Mouse (Mus musculus) cerebellum, postnatal 36 days (tissue): ENCODE data around the gene Nans.

ENCODE experiments used
- DNase-seq, 2 experiments: peaks; one replicate each; pipeline ENCODE4 v3.0.0; 2021 to 2022; ENCODE audit warnings: mixed read lengths in 2 of 2

The Nans gene

DNA sequence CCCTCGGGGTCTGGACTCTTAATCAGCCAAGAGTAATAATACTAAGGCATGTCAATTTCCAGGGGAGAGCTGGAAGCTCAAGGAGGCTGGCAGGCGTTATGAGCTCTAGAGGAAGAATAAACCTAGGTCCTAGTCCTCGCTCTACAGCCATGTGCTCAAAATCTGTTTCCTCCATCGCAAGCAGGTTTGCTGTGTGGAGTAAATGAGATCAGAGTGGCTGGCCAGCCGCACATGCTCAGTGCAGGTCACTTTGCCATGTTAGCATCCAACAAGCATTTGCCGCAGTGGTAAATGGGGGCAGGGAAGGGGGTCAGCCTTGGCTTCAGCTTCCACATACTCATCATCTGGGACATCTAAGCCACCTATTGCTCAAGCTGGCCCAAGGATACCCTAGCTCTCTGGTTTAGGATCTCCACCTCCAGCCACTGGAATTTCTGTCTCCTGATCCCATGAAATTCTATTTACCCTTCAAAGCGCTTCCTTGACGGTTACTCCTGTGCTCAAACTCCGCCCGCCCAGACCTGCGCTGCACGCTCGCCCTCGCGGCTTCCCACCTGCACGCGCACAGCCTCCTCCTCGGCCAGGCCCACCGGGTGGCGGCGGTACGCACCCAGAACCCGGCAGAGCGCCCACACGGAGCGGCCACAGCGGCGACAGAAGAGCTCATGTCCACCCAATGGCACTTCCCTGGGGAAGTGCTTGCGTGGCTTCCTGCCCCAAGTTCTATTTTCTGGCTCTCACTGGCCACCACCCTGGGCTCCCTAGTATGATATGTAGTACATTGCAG lies 45.1 kb downstream of the Nans start:
- DNase-seq: no peak

DNA sequence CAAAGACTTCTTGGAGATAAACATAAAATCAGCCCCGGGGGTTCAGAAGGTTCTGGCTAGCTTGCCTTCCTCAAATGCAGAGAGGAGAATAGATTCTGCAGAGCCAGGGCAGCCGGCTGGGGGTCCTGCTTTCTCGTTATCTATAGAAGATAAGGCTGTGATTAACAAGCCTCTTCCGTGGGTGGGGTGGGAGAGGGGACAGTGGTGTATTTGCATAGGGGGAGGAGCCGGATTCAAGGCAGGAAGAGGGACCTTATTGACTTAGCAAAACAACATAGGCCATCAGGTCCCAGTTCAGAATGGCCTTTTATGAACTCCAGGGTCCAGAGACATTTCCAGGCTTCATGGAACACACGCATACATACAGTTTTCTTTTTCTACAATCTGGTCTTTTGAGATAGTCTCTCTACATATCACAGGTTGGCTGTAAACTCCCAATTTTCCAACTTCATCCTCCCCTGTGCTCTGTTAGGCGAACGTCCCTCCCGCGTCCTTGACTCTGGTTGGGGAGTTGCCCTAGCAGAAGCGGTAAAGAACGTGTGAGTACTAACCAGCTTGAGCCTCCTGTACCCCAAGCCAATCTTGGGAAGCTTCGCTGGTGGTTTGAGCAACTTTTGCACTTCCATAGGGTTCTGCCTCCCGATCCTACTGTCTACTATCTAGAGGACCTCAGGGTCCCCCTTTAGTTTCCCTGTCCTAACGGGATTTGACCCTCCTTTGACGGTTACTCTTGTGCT lies 46.2 kb downstream of the Nans start:
- DNase-seq: no peak

DNA sequence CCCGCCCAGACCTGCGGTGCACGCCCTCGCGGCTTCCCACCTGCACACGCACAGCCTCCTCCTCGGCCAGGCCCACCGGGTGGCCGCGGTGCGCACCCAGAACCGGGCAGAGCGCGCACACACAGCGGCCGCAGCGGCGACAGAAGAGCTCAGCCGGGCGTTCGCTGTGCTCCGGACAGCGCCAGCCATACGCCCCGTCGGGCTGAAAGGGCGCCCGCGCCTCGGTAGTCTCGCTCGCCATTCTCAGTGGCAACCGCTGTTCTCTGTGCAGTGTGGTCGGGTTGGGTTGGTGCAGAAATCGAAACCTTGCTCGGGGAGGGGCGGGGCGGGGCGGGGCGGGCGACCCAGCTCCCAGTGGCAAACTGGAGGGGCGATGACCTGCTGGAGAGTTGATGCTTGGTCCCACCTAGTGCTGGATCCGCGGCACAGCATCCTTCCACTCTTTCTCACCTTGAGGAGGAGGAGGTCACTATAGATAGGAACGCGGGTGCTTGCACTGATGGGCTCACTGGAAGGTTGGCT lies 46.9 kb downstream of the Nans start, which contains the start of gene Trim14:
Gene Trim14 (minus strand): TSS at position 302 of the 522 bp plus-strand sequence.
- peak in 1 of 2 experiments; percentile 36 for DNase-seq

DNA sequence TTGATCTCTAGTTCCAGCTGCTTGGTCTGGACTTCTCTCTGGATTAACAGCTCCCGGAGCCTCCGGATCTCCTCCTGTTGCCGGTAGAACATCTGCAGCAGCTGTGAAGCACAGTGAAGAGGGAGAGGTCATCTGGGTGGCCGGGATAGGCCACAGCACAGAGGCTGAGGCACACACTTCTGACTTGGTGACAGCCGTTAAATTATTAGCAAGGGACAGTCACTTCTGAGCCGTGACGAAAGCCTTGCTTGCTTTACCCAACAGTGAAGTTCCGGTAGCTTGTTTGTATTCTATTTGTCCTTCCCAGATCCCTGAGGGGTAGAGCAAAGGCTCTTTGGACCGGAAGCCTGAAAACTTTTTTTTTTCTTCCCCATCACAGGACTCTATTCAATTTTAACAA lies 50.1 kb downstream of the Nans start:
- DNase-seq: no peak

DNA sequence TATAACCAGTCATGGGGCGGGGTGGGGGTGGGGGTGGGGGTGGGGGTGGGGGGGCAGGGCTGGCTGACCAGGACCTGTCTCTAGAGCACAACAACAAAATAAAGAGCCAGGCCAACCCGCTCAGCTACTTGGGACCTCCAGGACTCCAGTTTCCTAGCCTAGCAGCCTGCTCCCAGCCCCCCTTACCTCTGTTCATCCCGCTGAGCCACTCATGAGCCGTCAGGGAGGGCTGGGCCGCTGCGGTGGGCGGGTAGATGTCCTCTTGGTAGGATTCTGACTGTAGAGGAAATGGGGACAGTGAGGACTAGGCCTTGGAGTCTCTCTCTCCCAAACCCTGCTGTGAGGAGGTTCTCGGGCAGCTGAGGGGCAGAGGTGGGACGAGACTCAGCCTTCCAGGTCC lies 52.7 kb downstream of the Nans start:
- no peak for DNase-seq

DNA sequence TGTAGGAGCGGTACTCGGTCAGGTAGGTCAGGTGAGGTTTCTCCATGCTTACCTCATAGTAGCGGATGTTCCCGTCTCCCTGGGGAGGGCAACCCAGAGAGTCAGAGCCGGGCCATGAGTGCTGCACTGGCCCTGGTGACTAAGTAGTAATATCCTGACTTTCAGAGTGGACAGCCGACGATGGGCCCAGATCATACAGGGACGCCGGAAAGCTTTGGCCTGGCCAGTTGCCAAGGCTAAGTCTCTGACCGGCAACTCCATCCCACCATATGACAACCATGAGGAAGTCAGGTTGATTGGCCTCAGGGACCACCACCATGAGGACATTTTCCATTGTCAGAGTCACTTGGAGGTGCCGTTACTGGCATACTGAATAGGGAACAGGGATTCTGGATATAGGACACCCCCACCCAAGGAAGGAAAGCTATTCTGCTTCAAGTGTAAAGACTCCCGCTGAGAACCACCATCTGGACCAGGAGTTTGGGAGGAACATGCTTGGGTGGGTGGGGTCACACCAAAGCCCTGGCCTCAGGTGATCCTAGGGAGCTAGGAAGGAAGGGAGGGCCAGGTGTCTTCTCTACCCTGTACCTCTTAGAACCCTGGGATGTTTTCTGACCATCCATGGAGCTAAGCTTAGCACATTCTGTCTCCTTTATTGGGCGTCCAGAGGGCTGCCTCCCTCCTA lies 54.5 kb downstream of the Nans start:
- DNase-seq: peak; percentile 42 to 46

DNA sequence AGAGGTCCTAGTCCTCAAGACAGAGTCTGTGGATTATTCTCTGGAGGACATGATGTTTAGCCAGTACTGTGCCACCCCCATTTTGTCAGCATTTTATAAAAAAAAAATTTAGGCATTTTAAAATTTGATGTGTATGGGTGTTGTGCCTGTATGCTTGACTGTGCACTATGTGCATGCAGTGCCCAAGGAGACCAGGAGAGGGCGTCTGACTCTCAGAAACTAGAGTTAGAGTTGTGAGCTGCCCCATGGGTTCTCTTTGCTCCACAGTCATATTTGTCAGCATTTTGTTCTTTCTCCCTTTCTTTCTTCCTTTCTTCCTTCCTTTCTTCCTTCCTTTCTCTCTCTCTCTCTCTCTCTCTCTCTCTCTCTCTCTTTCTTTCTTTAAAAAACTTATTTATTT lies 55.3 kb downstream of the Nans start:
- DNase-seq: peak; percentile 48 to 57

DNA sequence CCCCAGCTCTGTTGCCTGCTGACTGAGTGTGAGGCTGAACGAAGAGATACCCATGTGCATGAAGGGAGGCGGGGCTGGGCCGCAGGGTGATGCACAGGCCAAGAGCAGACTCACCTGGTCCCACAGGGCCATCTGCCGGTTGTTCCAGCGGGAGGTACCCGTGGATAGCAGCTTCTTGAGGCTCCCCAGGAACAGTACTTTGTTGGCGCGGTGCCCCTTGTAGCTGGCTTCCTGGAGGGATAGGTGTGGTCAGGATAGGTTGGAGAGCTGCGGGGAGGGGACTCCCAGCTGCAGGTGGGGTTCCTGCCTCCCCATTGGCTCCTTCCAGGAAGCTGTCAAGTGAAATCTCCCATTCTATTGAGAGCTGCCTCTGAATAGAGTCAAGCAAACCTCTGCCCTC lies 56.5 kb downstream of the Nans start:
- DNase-seq: peak; percentile 47 to 59

DNA sequence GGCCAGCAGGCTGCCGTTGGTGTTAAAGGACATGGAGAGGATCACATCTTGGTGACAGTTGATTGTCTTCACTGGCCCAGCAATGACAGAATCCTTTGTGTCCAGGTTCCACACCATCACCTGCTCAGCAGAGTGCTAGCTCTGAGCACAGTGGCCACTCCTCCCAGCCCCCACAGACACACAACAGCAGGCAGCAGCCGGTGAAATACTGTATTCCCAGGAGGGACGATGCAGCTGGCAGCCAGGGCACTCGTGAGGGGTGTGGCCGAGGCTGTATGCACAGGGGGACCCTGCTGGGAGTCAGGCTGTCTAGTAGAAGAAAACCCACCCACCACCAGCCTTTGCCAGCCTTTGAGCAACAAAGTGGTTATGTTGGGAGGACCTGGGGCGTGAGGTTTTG lies 57.7 kb downstream of the Nans start:
- DNase-seq: no peak

DNA sequence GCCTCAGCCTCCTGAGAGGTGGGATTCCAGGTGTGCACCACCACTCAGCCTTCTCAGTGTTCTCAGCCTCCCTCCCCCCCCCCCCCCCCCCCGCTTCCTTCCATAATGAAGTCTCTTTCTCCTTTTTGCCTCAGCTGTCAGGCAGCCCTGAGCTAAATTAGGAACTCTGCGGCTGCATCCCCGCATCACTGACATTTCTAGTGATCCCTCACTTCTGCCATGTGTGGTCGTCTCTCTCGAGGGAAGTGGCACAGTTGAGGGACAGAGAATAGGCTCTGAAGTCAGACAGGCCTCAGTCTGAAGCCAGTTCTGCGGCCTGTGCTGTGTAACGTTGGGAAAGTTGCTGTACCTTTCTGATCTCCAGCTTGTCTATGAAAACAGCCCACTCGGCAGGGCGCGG lies 60.9 kb downstream of the Nans start:
- DNase-seq: no peak

DNA sequence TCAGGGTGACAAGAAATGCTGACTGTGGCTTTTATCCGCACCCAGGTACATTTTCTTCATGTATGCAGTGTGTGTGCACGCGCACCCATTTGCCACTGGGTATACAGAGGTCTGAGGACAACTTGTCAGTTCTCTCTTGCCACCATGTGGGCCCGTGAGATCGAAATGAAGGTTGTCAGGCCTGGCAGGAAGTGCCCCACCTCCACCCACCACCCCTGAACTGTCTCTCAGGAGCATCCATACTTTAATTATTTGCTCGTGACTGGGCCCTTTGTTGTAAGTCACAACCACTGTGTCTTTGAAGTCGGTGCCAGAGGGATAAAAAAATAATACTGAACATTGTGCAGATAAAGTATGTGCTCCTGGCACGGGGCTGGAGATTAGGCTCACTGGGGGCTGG lies 61.4 kb downstream of the Nans start:
- no peak for DNase-seq
